In the genomic region with DNA sequence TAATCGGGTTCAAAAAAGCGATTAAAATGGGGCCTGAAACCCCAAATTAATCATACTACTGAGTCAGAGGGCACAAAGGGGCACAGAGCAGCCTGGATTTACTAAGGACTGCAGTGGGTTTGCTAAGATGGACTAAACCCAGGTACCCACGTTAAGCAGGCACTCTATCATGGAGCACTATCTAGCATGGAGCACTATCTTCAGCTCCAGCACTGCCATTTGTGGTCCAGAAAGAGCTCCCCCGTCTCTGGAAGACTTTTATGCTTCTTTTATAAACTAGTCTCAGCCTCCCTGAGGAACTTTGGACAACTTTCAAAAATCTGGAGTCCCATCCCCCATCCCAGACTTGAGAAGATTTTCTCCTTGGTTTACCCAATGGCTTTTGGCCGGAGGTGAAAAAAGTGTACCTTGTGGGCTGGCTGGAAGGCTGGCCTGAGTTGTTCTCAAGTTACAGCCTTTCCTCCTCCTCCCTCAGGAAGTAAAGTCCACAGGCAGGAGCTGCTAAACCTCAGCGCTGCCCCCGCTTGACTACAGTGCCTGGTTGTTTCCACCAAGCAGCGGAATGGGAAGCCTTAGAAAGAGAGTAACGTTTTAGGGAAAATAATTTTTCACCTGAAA, we compare ENCODE assay signal across 9 mouse cellular contexts. TPM values are rescaled to one million over a fixed set of nuclear protein-coding genes. Genes with fewer than 3 reads are reported as not detected.
DNase-seq lines count a peak whose midpoint lies in the region; ATAC-seq and TF ChIP-seq lines count a peak whose summit lies in the region.
"Had no signal": no experiment of that assay in that cellular context is flagged by ENCODE, and none has a peak within 500 bp of the region (broad histone marks: within the 10 kb centered on the region; RNA-seq: fewer than 3 reads in every experiment).

A gene (plus strand): TSS at position 467 of the 618 bp plus-strand sequence.

- no peak within 1 kb of the TSS for H3K4me2 ChIP-seq in hindbrain, embryonic 13.5 days
- H3K4me2 ChIP-seq in hindbrain, postnatal 0 days (ENCODE audit: low read depth, low read length), result no peak within 1 kb of the TSS
- H3K4me2 ChIP-seq: liver, embryonic 13.5 days had no signal

- peaks cover 12% of the 10 kb centered on the region; the same call in 1 of the 2 replicates for H3K36me3 ChIP-seq in hindbrain, embryonic 10.5 days
- peaks cover 5% of the 10 kb centered on the region; the same call in 1 of the 2 replicates for H3K36me3 ChIP-seq in hindbrain, embryonic 13.5 days
- H3K36me3 ChIP-seq in hindbrain, postnatal 0 days (ENCODE audit: insufficient read depth, low read length), result no peaks in the 10 kb centered on the region
- H3K36me3 ChIP-seq: liver, embryonic 13.5 days had no signal

- H3K27ac ChIP-seq in hindbrain, embryonic 10.5 days, result no peak within 1 kb of the TSS
- H3K27ac ChIP-seq in hindbrain, embryonic 13.5 days, result no peak within 1 kb of the TSS
- no peak within 1 kb of the TSS for H3K27ac ChIP-seq in hindbrain, postnatal 0 days
- H3K27ac ChIP-seq: liver, embryonic 13.5 days had no signal

- TF ChIP-seq CTCF in hindbrain, postnatal 0 days (IDR thresholded peaks at IDR 0.05; ENCODE audit: low read depth), result no peak
- TF ChIP-seq CTCF in lung, adult 2 months (IDR thresholded peaks at IDR 0.05; ENCODE audit: insufficient read depth, low read length), result no peak

- no peaks in the 10 kb centered on the region for H3K4me1 ChIP-seq in hindbrain, embryonic 10.5 days (replicated peaks)
- no peaks in the 10 kb centered on the region for H3K4me1 ChIP-seq in hindbrain, embryonic 13.5 days (replicated peaks)
- no peaks in the 10 kb centered on the region for H3K4me1 ChIP-seq in hindbrain, postnatal 0 days (ENCODE audit: insufficient read depth, low read length)
- H3K4me1 ChIP-seq in lung, adult 2 months (ENCODE audit: control insufficient read depth, insufficient read depth, low read length), result no peaks in the 10 kb centered on the region; the same call in 1 of the 2 replicates

- no peak for TF ChIP-seq POLR2A in lung, adult 2 months (IDR thresholded peaks at IDR 0.05; ENCODE audit: borderline replicate concordance, extremely low read depth, low read depth, low read length)

- H3K27me3 ChIP-seq in hindbrain, embryonic 10.5 days (ENCODE audit: insufficient read depth, poor library complexity, severe bottlenecking), result no peaks in the 10 kb centered on the region
- no peaks in the 10 kb centered on the region for H3K27me3 ChIP-seq in hindbrain, embryonic 13.5 days
- H3K27me3 ChIP-seq in hindbrain, postnatal 0 days (ENCODE audit: insufficient read depth, low read length), result no peaks in the 10 kb centered on the region
- H3K27me3 ChIP-seq: liver, embryonic 13.5 days had no signal

- WGBS in hindbrain, embryonic 10.5 days, result 35% methylated on average over 9 of the region's 9 CpGs
- WGBS in hindbrain, embryonic 13.5 days, result 38% methylated on average over 9 of the region's 9 CpGs
- 34% methylated on average over 9 of the region's 9 CpGs for WGBS in hindbrain, postnatal 0 days
- 26% methylated on average over 9 of the region's 9 CpGs for WGBS in lung, adult 2 months

- no peak for ATAC-seq in hindbrain, embryonic 13.5 days (ENCODE audit: low FRiP score)
- no peak for ATAC-seq in hindbrain, postnatal 0 days

- H3K9ac ChIP-seq in hindbrain, embryonic 13.5 days, result no peak within 1 kb of the TSS
- H3K9ac ChIP-seq in hindbrain, postnatal 0 days (replicated peaks; ENCODE audit: low read length), result no peak within 1 kb of the TSS
- H3K9ac ChIP-seq: liver, embryonic 13.5 days had no signal

- H3K4me3 ChIP-seq in hindbrain, embryonic 10.5 days, result no peak within 1 kb of the TSS
- no peak within 1 kb of the TSS for H3K4me3 ChIP-seq in hindbrain, embryonic 13.5 days
- H3K4me3 ChIP-seq in hindbrain, postnatal 0 days (ENCODE audit: low read length), result no peak within 1 kb of the TSS
- no peak within 1 kb of the TSS for H3K4me3 ChIP-seq in lung, adult 2 months (replicated peaks; ENCODE audit: extremely low read depth, low read depth, low read length)
- H3K4me3 ChIP-seq: liver, embryonic 13.5 days had no signal

- peak; percentile 48 for DNase-seq in hindbrain, embryonic 10.5 days (ENCODE audit: low spot score)
- DNase-seq in embryo, embryonic 10.5 days (ENCODE audit: low spot score), result peak; percentile 77
- DNase-seq in hindbrain, postnatal 0 days (ENCODE audit: low spot score), result peak; percentile 10
- peak; percentile 7 for DNase-seq in lung, adult 2 months
- no peak for DNase-seq in natural killer cell, adult 2 months (ENCODE audit: low spot score in 2 of 2)
- no peak for DNase-seq in right cerebral cortex, postnatal 25 days
- no peak for DNase-seq in layer of hippocampus, adult 8-10 months (ENCODE audit: low spot score in 2 of 2)
- DNase-seq: liver, embryonic 13.5 days had no signal

- H3K9me3 ChIP-seq in hindbrain, embryonic 10.5 days, result no peaks in the 10 kb centered on the region
- H3K9me3 ChIP-seq in hindbrain, embryonic 13.5 days, result no peaks in the 10 kb centered on the region
- no peaks in the 10 kb centered on the region for H3K9me3 ChIP-seq in hindbrain, postnatal 0 days (ENCODE audit: low read length)
- H3K9me3 ChIP-seq: liver, embryonic 13.5 days had no signal

RNA-seq across cellular contexts. Expression of the gene that starts here (rescaled TPM):
- 1.9 and 2.3 TPM in 2 replicates for polyA plus RNA-seq in hindbrain, embryonic 10.5 days (2016; fragmentation: Nextera tagmentation; extraction: Ambion mirVana)
- 2.3 and 2.5 TPM in 2 replicates for polyA plus RNA-seq in hindbrain, embryonic 13.5 days (2015; fragmentation: Nextera tagmentation; extraction: Ambion mirVana)
- 2.4 and 2.9 TPM in 2 replicates for total RNA-seq in hindbrain, postnatal 0 days (2014; rRNA removed)
- 2.3 and 2.8 TPM in 2 replicates for polyA plus RNA-seq in hindbrain, postnatal 0 days (2015; fragmentation: Nextera tagmentation; extraction: Ambion mirVana)
- 0.19 and 0.44 TPM in 2 replicates for polyA plus RNA-seq in lung, adult 2 months (2012; rRNA removed)
- total RNA-seq in layer of hippocampus, adult 8-10 months (2022), result 1 to 10 TPM in 3 of 4 experiments, under 1 TPM in 1; 0.62 to 1.6 (median 1.1) TPM

Comparison
In these comparisons a context has a peak if more than half of its experiments do, and no peak if none do; other contexts are left out.
1. Peak in DNase-seq in lung, adult 2 months; RNA of the gene not detected or under 1 TPM.
2. DNase-seq: peak in hindbrain, embryonic 10.5 days (single experiment), embryo, embryonic 10.5 days (single experiment) and hindbrain, postnatal 0 days (single experiment); none in natural killer cell, adult 2 months (0 of 2), right cerebral cortex, postnatal 25 days (single experiment) and layer of hippocampus, adult 8-10 months (0 of 2).